Mouse (Mus musculus) limb, embryonic 13.5 days (tissue): ENCODE measurements at regions not wholly inside any gene's neighbourhood (a gene's known extent, or its start where the extent isn't known, plus 50 kb on each side); places are given as distances from the start of the nearest gene placed in this dataset.

ENCODE experiments used
- ATAC-seq: fragments of 200-750 bp; cut with Nextera tagmentation; 2 replicates; pipeline ENCODE4 v1.8.0; 2017; ENCODE audit warnings: low read depth, moderate number of reproducible peaks, moderate TSS enrichment; ENCODE audit not compliant: low FRiP score
- H3K27ac ChIP-seq: fragments of 300-500 bp; sonication (generic); 2 replicates; pipeline ENCODE4 v1.5.1; 2015; ENCODE audit warnings: inconsistent platforms, mild to moderate bottlenecking, moderate library complexity
- H3K27me3 ChIP-seq: fragments of 300-500 bp; sonication (generic); 2 replicates; pipeline ENCODE4 v1.6.1; 2015; ENCODE audit warnings: mild to moderate bottlenecking, inconsistent platforms
- H3K36me3 ChIP-seq: fragments of 300-500 bp; sonication (generic); 2 replicates; pipeline ENCODE4 v1.6.1; 2015; ENCODE audit warnings: inconsistent platforms, mild to moderate bottlenecking, moderate library complexity
- H3K4me1 ChIP-seq: fragments of 300-500 bp; sonication (generic); 2 replicates; pipeline ENCODE4 v1.6.1; 2015; ENCODE audit warnings: inconsistent platforms
- H3K4me2 ChIP-seq: fragments of 300-500 bp; sonication (generic); replicated peaks from 2 replicates; pipeline ENCODE4 v1.6.1; 2015; ENCODE audit warnings: inconsistent platforms, mild to moderate bottlenecking, moderate library complexity
- H3K4me3 ChIP-seq: fragments of 300-500 bp; sonication (generic); 2 replicates; pipeline ENCODE4 v1.5.1; 2015; ENCODE audit warnings: moderate library complexity, mild to moderate bottlenecking, inconsistent platforms
- H3K9ac ChIP-seq: fragments of 300-500 bp; sonication (generic); 2 replicates; pipeline ENCODE4 v1.6.1; 2015; ENCODE audit warnings: mild to moderate bottlenecking, inconsistent platforms
- H3K9me3 ChIP-seq: fragments of 300-500 bp; sonication (generic); 2 replicates; pipeline ENCODE4 v1.6.1; 2016; ENCODE audit warnings: inconsistent platforms
- WGBS: fragments of 180-500 bp; shearing (Covaris S2); methylation state at CpG from one replicate; pipeline ENCODE4 v1.1.7; 2015; 5-methylcytosine and 5-hydroxymethylcytosine counted together

GRCm38 (mm10) chr10:9043507-9043906 is 157.6 kb upstream of the Sash1 start:
- no peaks in the 10 kb centered on the region for H3K9me3 ChIP-seq
- H3K36me3 ChIP-seq = no peaks in the 10 kb centered on the region
- H3K4me2 ChIP-seq = no peak overlapping the region
- H3K9ac ChIP-seq = no peak overlapping the region
- 0 out of 2 replicates have a peak, but pooled peaks cover 3% of the 10 kb centered on the region for H3K27me3 ChIP-seq
- H3K27ac ChIP-seq = no peak overlapping the region
- no peak overlapping the region for H3K4me3 ChIP-seq
- H3K4me1 ChIP-seq = no peaks in the 10 kb centered on the region
- WGBS = 95% methylated on average over 1 of the region's 1 CpGs
- ATAC-seq = no peak

DNA sequence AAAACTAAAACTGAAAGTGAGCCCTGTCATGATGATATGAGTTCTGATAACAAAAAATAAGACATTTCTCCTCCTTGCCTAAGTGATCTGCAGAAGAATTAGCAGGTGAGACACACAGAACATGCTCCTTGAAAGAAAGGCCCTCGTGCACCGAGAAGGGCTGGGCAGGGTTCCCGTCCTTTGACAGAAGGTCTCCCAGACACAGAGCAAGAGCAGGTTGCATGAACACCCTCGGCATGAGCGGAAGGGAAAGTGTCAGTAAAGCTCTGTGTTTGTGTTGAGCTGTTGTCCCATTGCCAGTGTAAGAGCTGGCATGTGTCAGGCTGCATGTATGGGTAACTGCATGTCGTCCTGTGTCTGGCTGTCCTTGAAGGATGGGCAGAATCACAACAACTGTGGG is 144.6 kb upstream of the Sash1 start:
- ATAC-seq = no peak
- H3K4me2 ChIP-seq = no peak overlapping the region
- H3K27ac ChIP-seq = no peak overlapping the region
- H3K36me3 ChIP-seq = no peaks in the 10 kb centered on the region
- no peaks in the 10 kb centered on the region for H3K27me3 ChIP-seq
- no peaks in the 10 kb centered on the region for H3K4me1 ChIP-seq
- no peak overlapping the region for H3K4me3 ChIP-seq
- no peaks in the 10 kb centered on the region for H3K9me3 ChIP-seq
- 80% methylated on average over 6 of the region's 6 CpGs for WGBS
- H3K9ac ChIP-seq = no peak overlapping the region

DNA sequence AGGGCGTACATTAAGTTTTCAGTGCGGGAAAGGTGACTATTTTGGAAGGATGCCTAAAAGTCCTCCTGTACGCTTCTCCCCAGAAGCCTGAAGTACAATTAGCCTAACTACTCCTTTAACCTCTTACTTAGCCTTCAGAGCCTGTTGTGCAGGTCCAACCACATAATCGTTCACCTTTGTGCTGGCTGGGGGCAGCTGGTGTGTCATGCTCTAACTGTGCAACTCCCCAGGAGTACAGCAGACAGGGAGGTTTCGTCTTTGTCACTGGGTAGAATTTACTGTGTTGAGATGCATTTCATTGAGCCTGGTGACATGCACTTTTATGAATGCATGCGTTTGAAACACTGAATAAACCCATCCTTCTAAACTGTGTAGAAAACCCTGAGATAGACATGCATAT is 143.6 kb upstream of the Sash1 start:
- 57% methylated on average over 6 of the region's 6 CpGs for WGBS
- Histone ChIP-seq H3K4me1 (no peaks in the 10 kb centered on the region), H3K27me3 (no peaks in the 10 kb centered on the region), H3K9ac (no peak overlapping the region), H3K4me3 (no peak overlapping the region), H3K36me3 (no peaks in the 10 kb centered on the region), H3K4me2 (no peak overlapping the region), H3K9me3 (no peaks in the 10 kb centered on the region), H3K27ac (no peak overlapping the region)
- ATAC-seq = no peak

GRCm38 (mm10) chr10:9027070-9027807 is 141.4 kb upstream of the Sash1 start:
- no peak overlapping the region for H3K27ac ChIP-seq
- H3K36me3 ChIP-seq = no peaks in the 10 kb centered on the region
- no peak overlapping the region for H3K9ac ChIP-seq
- H3K4me3 ChIP-seq = no peak overlapping the region
- H3K9me3 ChIP-seq = no peaks in the 10 kb centered on the region
- no peak for ATAC-seq
- H3K4me1 ChIP-seq = no peaks in the 10 kb centered on the region
- 79% methylated on average over 12 of the region's 12 CpGs for WGBS
- no peaks in the 10 kb centered on the region for H3K27me3 ChIP-seq
- H3K4me2 ChIP-seq = no peak overlapping the region

GRCm38 (mm10) chr10:9014810-9015505 is 129.1 kb upstream of the Sash1 start:
- Histone ChIP-seq H3K4me3 (no peak overlapping the region), H3K27ac (no peak overlapping the region), H3K27me3 (no peaks in the 10 kb centered on the region), H3K9me3 (no peaks in the 10 kb centered on the region), H3K9ac (no peak overlapping the region), H3K36me3 (no peaks in the 10 kb centered on the region), H3K4me2 (no peak overlapping the region), H3K4me1 (peaks cover 17% of the 10 kb centered on the region)
- 76% methylated on average over 11 of the region's 11 CpGs for WGBS
- no peak for ATAC-seq

- no peaks in the 10 kb centered on the region for H3K27me3 ChIP-seq
- no peak overlapping the region for H3K4me2 ChIP-seq
- 69% methylated on average over 3 of the region's 3 CpGs for WGBS
- H3K36me3 ChIP-seq = no peaks in the 10 kb centered on the region
- no peak overlapping the region for H3K4me3 ChIP-seq
- no peaks in the 10 kb centered on the region for H3K9me3 ChIP-seq
- peaks cover 17% of the 10 kb centered on the region for H3K4me1 ChIP-seq
- ATAC-seq = no peak
- H3K9ac ChIP-seq = no peak overlapping the region
- no peak overlapping the region for H3K27ac ChIP-seq
These were observed 127.7 kb upstream of the Sash1 start for GRCm38 (mm10) chr10:9013549-9013925.

GRCm38 (mm10) chr10:9012829-9013548 is 127.1 kb upstream of the Sash1 start:
- Histone ChIP-seq H3K9ac (no peak overlapping the region), H3K4me1 (peaks cover 17% of the 10 kb centered on the region), H3K4me2 (no peak overlapping the region), H3K27me3 (no peaks in the 10 kb centered on the region), H3K27ac (no peak overlapping the region), H3K4me3 (no peak overlapping the region), H3K36me3 (no peaks in the 10 kb centered on the region), H3K9me3 (no peaks in the 10 kb centered on the region)
- WGBS = 34% methylated on average over 5 of the region's 5 CpGs
- no peak for ATAC-seq

DNA sequence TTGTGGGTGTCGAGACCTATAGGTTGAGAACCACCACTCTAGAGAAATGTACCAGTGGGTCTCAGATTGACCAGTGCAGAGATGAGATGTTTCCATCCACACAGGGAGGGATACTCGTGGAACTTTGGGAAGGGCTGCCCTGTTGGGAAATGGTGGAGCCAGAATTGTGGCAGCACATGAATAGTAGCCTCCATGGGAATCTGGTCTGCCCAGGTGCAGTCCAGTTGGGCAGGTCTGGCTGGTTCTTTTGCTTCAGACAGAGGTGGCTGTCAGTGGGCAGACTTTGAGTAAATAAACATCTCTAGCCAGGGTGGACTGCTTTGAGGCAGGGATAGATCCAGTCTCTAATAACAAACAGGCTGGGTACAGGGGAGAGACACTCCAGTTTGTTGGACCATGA is 126.0 kb upstream of the Sash1 start:
- Histone ChIP-seq H3K4me1 (peaks cover 17% of the 10 kb centered on the region), H3K36me3 (no peaks in the 10 kb centered on the region), H3K27me3 (no peaks in the 10 kb centered on the region), H3K27ac (no peak overlapping the region), H3K4me2 (no peak overlapping the region), H3K9ac (no peak overlapping the region), H3K4me3 (no peak overlapping the region), H3K9me3 (no peaks in the 10 kb centered on the region)
- no peak for ATAC-seq
- 71% methylated on average over 2 of the region's 2 CpGs for WGBS

GRCm38 (mm10) chr10:9010191-9010590 is 124.3 kb upstream of the Sash1 start:
- H3K9me3 ChIP-seq = no peaks in the 10 kb centered on the region
- H3K9ac ChIP-seq = no peak overlapping the region
- peaks cover 17% of the 10 kb centered on the region for H3K4me1 ChIP-seq
- no peak for ATAC-seq
- 87% methylated on average over 13 of the region's 13 CpGs for WGBS
- no peak overlapping the region for H3K4me2 ChIP-seq
- H3K27me3 ChIP-seq = 0 out of 2 replicates have a peak, but pooled peaks cover 4% of the 10 kb centered on the region
- H3K4me3 ChIP-seq = no peak overlapping the region
- no peak overlapping the region for H3K27ac ChIP-seq
- no peaks in the 10 kb centered on the region for H3K36me3 ChIP-seq

DNA sequence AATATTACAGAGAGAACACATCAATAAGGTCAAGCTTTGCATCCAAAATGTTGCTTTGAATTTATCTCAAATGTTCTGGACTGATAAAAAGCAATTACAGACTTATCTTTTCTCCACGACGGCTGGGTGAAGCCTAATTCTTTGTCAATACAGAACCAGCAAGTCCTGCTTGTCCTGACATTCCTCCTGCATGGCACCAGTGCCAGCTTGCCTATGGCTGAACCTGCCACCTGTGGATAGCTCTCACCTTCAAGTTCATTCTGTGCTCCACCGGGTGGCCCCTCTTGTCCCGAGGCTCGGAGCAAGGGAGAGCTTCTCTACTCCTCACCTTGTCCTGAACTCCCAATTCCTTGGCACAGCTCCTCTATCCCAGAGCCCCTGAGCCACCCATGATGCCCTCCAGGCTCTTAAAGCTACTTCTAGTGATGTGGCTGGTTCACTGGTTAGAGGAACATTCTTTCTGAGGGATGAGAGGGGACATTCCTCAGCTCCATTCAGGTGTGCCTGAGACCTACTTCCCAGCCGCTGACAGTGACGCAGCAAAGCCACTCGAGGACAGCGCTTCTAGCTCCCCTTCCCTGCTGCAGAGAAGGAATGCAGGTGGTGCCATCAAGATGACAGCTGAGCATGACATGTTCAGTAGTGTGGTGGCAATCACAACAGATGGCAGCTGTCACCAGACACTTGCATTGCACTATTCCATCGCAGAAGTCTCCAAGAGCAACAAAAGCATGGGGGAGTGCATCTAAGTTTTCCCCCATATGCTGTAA is 119.5 kb upstream of the Sash1 start:
- 0 out of 2 replicates have a peak, but pooled peaks cover 4% of the 10 kb centered on the region for H3K27me3 ChIP-seq
- ATAC-seq = no peak
- no peaks in the 10 kb centered on the region for H3K9me3 ChIP-seq
- H3K4me2 ChIP-seq = no peak overlapping the region
- peaks cover 4% of the 10 kb centered on the region; the same call in 1 of the 2 replicates for H3K4me1 ChIP-seq
- WGBS = 77% methylated on average over 10 of the region's 10 CpGs
- no peak overlapping the region for H3K9ac ChIP-seq
- H3K27ac ChIP-seq = no peak overlapping the region
- H3K36me3 ChIP-seq = no peaks in the 10 kb centered on the region
- no peak overlapping the region for H3K4me3 ChIP-seq

GRCm38 (mm10) chr10:9002261-9002660 is 116.4 kb upstream of the Sash1 start:
- ATAC-seq = no peak
- Histone ChIP-seq H3K36me3 (no peaks in the 10 kb centered on the region), H3K9ac (no peak overlapping the region), H3K27me3 (0 out of 2 replicates have a peak, but pooled peaks cover 4% of the 10 kb centered on the region), H3K4me2 (no peak overlapping the region), H3K4me3 (no peak overlapping the region), H3K27ac (no peak overlapping the region), H3K4me1 (peaks cover 11% of the 10 kb centered on the region; the same call in 1 of the 2 replicates), H3K9me3 (no peaks in the 10 kb centered on the region)
- WGBS = 36% methylated on average over 5 of the region's 5 CpGs
